19 mouse cellular contexts compared by ENCODE assay signal in the genomic region with DNA sequence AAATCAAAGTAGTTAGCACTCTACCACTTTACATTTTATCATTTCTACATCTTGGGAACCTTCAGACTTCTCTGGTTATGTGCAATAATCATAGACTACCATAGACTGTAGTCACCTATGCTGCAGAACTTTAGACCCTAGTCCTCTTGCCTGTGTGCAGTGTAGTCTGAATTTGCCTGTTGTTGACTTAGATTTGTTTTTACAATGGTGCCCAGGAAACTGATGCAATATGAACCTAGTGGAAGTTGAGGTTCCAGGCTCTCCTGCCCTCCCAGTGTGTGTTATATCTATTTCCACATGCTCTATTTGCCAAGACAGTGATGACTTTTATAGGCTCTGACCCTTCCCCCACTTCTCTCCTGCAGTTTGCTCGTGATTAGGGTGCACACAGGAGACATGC.
"Had no signal": no experiment of that assay in that cellular context is flagged by ENCODE, and none has a peak within 500 bp of the region (broad histone marks: within the 10 kb centered on the region; RNA-seq: fewer than 3 reads in every experiment).

No protein-coding gene starts in this region.

- H3K27ac ChIP-seq: lung, embryonic 15.5 days; midbrain, embryonic 10.5 days; midbrain, embryonic 12.5 days; neural tube, embryonic 13.5 days; neural tube, embryonic 15.5 days had no signal

- H3K36me3 ChIP-seq: lung, embryonic 15.5 days; midbrain, embryonic 10.5 days; midbrain, embryonic 12.5 days; neural tube, embryonic 13.5 days; neural tube, embryonic 15.5 days had no signal

- H3K9ac ChIP-seq: lung, embryonic 15.5 days; midbrain, embryonic 12.5 days; neural tube, embryonic 13.5 days; neural tube, embryonic 15.5 days had no signal

- H3K4me3 ChIP-seq: lung, embryonic 15.5 days; midbrain, embryonic 10.5 days; midbrain, embryonic 12.5 days; myocyte; neural tube, embryonic 13.5 days; neural tube, embryonic 15.5 days had no signal

- H3K27me3 ChIP-seq: lung, embryonic 15.5 days; midbrain, embryonic 12.5 days; neural tube, embryonic 13.5 days; neural tube, embryonic 15.5 days had no signal

- H3K4me1 ChIP-seq: lung, embryonic 15.5 days; midbrain, embryonic 10.5 days; midbrain, embryonic 12.5 days; neural tube, embryonic 13.5 days; neural tube, embryonic 15.5 days had no signal

- ATAC-seq: midbrain, embryonic 16.5 days had no signal

- DNase-seq: lung, adult 2 months; lung, postnatal 10 days; lung, postnatal 4 days; midbrain, embryonic 14.5 days; retina, postnatal 1 day; right cerebral cortex, adult 18-20 months; right cerebral cortex, postnatal 25 days; right cerebral cortex, postnatal 4 days; spleen, adult 18-20 months; thymus, adult 18-20 months; thymus, postnatal 14 days; thymus, postnatal 36 days had no signal

- H3K4me2 ChIP-seq: lung, embryonic 15.5 days; midbrain, embryonic 12.5 days; neural tube, embryonic 13.5 days; neural tube, embryonic 15.5 days had no signal

- H3K9me3 ChIP-seq: lung, embryonic 15.5 days; midbrain, embryonic 10.5 days; midbrain, embryonic 12.5 days; neural tube, embryonic 13.5 days; neural tube, embryonic 15.5 days had no signal
